Mouse (Mus musculus) lung, postnatal 0 days (tissue): ENCODE results near the gene Gm13698. TPM values are rescaled to one million over a fixed set of nuclear protein-coding genes. Genes with fewer than 3 reads are reported as not detected.
"Not testable (repeated sequence)": the region's sequence is repeated elsewhere in the genome, so short reads cannot be mapped to it uniquely, and the experiment has no call there.

Experiments
- ATAC-seq: fragments of 200-750 bp; cut with Nextera tagmentation; 2 replicates; pipeline ENCODE4 v1.8.0; 2017; ENCODE audit warnings: moderate library complexity
- DNase-seq: peaks from one replicate; pipeline ENCODE4 v3.0.0-alpha.2; 2016; ENCODE audit warnings: low spot score
- H3K27ac ChIP-seq: fragments of 300-500 bp; sonication (generic); 2 replicates; pipeline ENCODE4 v1.5.1; 2014; ENCODE audit warnings: antibody characterized with exemption, mild to moderate bottlenecking, low read length, mixed read lengths
- H3K27me3 ChIP-seq: fragments of 300-500 bp; sonication (generic); replicated peaks from 2 replicates; pipeline ENCODE4 v1.6.1; 2014; ENCODE audit warnings: low read length, mixed read lengths; ENCODE audit not compliant: insufficient read depth
- H3K36me3 ChIP-seq: fragments of 300-500 bp; sonication (generic); 2 replicates; pipeline ENCODE4 v1.6.1; 2014; ENCODE audit warnings: low read length, mixed read lengths; ENCODE audit not compliant: insufficient read depth
- H3K4me1 ChIP-seq: fragments of 300-500 bp; sonication (generic); 2 replicates; pipeline ENCODE4 v1.6.1; 2014; ENCODE audit warnings: antibody characterized with exemption, low read depth, low read length, mixed read lengths; ENCODE audit not compliant: insufficient read depth
- H3K4me2 ChIP-seq: fragments of 300-500 bp; sonication (generic); replicated peaks from 2 replicates; pipeline ENCODE4 v1.6.1; 2014; ENCODE audit warnings: low read depth, mild to moderate bottlenecking, low read length, moderate library complexity, mixed read lengths
- H3K4me3 ChIP-seq: fragments of 300-500 bp; sonication (generic); 2 replicates; pipeline ENCODE4 v1.5.1; 2014; ENCODE audit warnings: low read depth, low read length
- H3K9ac ChIP-seq: fragments of 300-500 bp; sonication (generic); replicated peaks from 2 replicates; pipeline ENCODE4 v1.6.1; 2014; ENCODE audit warnings: low read depth, mild to moderate bottlenecking
- H3K9me3 ChIP-seq: fragments of 300-500 bp; sonication (generic); 2 replicates; pipeline ENCODE4 v1.6.1; 2016; ENCODE audit warnings: low read length, mixed read lengths
- WGBS: fragments of 180-500 bp; shearing (Covaris S2); extraction: QIAGEN DNeasy Blood & Tissue Kit; methylation state at CpG from one replicate; pipeline ENCODE4 v1.1.7; 2014; 5-methylcytosine and 5-hydroxymethylcytosine counted together
- polyA plus RNA-seq: library from polyadenylated mRNA; unstranded; fragments of >200 nt; fragmentation: Nextera tagmentation; extraction: Ambion mirVana; gene quantifications from 2 replicates; pipeline ENCODE4 v1.2.1, GENCODE M21; 2015

Gene Gm13698
- polyA plus RNA-seq, 1 experiment from 2014 or later = not detected

DNA sequence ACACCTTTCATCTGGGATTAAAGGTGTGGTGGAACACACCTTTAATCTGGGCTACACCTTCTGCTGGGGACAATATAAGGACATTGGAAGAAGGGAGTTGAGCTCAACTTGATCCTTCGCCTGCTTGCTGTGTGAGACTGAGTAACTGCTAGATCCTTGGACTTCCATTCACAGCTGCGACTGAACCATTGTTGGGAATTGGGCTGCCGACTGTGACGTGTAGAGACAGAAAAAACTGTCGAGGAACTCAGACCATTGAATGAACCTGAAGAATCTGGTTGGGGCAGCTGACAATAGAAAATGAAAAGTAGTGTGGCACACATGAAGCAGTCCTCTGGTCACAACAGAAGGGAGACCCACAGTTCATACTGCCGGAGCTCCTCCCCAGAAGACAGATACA, 28.9 kb downstream of the Gm13698 start, which contains the start of gene Gm13697:
Gm13697 (plus strand) TSS at position 301 of the 400 bp plus-strand sequence.
- not testable (repeated sequence) for H3K9me3 ChIP-seq, H3K27ac ChIP-seq, H3K27me3 ChIP-seq, ATAC-seq, H3K4me1 ChIP-seq, DNase-seq, H3K36me3 ChIP-seq, H3K4me3 ChIP-seq, H3K4me2 ChIP-seq, H3K9ac ChIP-seq
- no CpG with 5 or more reads among the region's 6 CpGs for WGBS

DNA sequence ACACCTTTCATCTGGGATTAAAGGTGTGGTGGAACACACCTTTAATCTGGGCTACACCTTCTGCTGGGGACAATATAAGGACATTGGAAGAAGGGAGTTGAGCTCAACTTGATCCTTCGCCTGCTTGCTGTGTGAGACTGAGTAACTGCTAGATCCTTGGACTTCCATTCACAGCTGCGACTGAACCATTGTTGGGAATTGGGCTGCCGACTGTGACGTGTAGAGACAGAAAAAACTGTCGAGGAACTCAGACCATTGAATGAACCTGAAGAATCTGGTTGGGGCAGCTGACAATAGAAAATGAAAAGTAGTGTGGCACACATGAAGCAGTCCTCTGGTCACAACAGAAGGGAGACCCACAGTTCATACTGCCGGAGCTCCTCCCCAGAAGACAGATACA, 34.8 kb downstream of the Gm13698 start, which contains the start of gene Gm13691:
Gm13691 (plus strand) TSS at position 301 of the 400 bp plus-strand sequence.
- not testable (repeated sequence) for H3K9ac ChIP-seq, H3K4me3 ChIP-seq, H3K9me3 ChIP-seq, H3K4me1 ChIP-seq, H3K27ac ChIP-seq, H3K36me3 ChIP-seq, H3K4me2 ChIP-seq, H3K27me3 ChIP-seq, ATAC-seq, DNase-seq
- no CpG with 5 or more reads among the region's 6 CpGs for WGBS

- peak; percentile 67 for ATAC-seq
- not testable (repeated sequence) for H3K9me3 ChIP-seq, H3K9ac ChIP-seq, H3K4me1 ChIP-seq, H3K36me3 ChIP-seq, H3K27me3 ChIP-seq, H3K4me3 ChIP-seq, H3K27ac ChIP-seq
- peak; percentile 62 for DNase-seq
- WGBS = 20% methylated on average over 7 of the region's 9 CpGs
- peak overlapping the region; percentile 28 for H3K4me2 ChIP-seq
These were observed 38.3 kb downstream of the Gm13698 start for GRCm38 (mm10) chr2:83993639-83994255.

DNA sequence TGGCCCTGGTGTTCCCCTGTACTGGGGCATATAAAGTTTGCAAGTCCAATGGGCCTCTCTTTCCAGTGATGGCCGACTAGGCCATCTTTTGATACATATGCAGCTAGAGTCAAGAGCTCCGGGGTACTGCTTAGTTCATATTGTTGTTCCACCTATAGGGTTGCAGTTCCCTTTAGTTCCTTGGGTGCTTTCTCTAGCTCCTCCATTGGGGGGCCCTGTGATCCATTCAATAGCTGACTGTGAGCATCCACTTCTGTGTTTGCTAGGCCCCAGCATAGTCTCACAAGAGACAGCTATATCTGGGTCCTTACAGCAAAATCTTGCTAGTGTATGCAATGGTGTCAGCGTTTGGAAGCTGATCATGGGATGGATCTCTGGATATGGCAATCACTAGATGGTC, 39.0 kb downstream of the Gm13698 start:
- not testable (repeated sequence) for DNase-seq, H3K4me3 ChIP-seq, H3K27ac ChIP-seq, H3K9ac ChIP-seq, H3K4me2 ChIP-seq, H3K9me3 ChIP-seq, H3K27me3 ChIP-seq, H3K36me3 ChIP-seq, ATAC-seq, H3K4me1 ChIP-seq
- WGBS = no CpG with 5 or more reads among the region's 3 CpGs

Other genes starting within 250 kb of the Gm13698 start
- gene Itgav, start 231.3 kb upstream of the Gm13698 start, polyA plus RNA-seq = 90.8 and 94.5 TPM in 2 replicates
- 0.26 and 0.29 TPM in 2 replicates for gene Fam171b, start 143.1 kb upstream of the Gm13698 start, polyA plus RNA-seq
- gene Zswim2, start 14.5 kb upstream of the Gm13698 start, polyA plus RNA-seq = 0.17 and 0.38 TPM in 2 replicates
- not detected in 2 replicates for gene Gm13693, start 5.8 kb downstream of the Gm13698 start, polyA plus RNA-seq
- gene Gm13695, start 11.6 kb downstream of the Gm13698 start, polyA plus RNA-seq = not detected in 2 replicates
- not detected in 2 replicates for gene Gm13696, start 17.4 kb downstream of the Gm13698 start, polyA plus RNA-seq
- not detected in 2 replicates for gene Gm13694, start 23.2 kb downstream of the Gm13698 start, polyA plus RNA-seq
- gene Gm13697, start 29.1 kb downstream of the Gm13698 start, polyA plus RNA-seq = not detected in 2 replicates
- not detected in 2 replicates for gene Gm13691, start 34.9 kb downstream of the Gm13698 start, polyA plus RNA-seq